Mouse (Mus musculus) gastrocnemius, postnatal 25 days (tissue): Measurements from ENCODE around the gene Abl2. TPM values are rescaled to one million over a fixed set of nuclear protein-coding genes. Genes with fewer than 3 reads are reported as not detected.
"Not testable (repeated sequence)": the region's sequence is repeated elsewhere in the genome, so short reads cannot be mapped to it uniquely, and the experiment has no call there.

Experiments
- DNase-seq: peaks from one replicate; pipeline ENCODE4 v3.0.0; 2022
- long read RNA-seq, 2 experiments: library from polyadenylated mRNA; stranded (forward); transcript quantifications; one replicate each; pipeline ENCODE4 v2.0.0; 2021
- total RNA-seq, 2 experiments: library from RNA; stranded (reverse); gene quantifications; 1 replicate in 1 of 2; 2 replicates in 1 of 2; pipeline ENCODE4 v1.2.3; 2021

Gene Abl2
- total RNA-seq, result 10 to 100 TPM; 15.6 to 17.3 TPM
- long read RNA-seq, experiment 1, partial matches to known transcripts, result 1 of 4 reads
- long read RNA-seq, experiment 1, other reads (novel, unspliced or antisense), result 3 of 4 reads
- long read RNA-seq, experiment 2, partial matches to known transcripts, result 0 of 7 reads
- long read RNA-seq, experiment 2, other reads (novel, unspliced or antisense), result 7 of 7 reads

DNA sequence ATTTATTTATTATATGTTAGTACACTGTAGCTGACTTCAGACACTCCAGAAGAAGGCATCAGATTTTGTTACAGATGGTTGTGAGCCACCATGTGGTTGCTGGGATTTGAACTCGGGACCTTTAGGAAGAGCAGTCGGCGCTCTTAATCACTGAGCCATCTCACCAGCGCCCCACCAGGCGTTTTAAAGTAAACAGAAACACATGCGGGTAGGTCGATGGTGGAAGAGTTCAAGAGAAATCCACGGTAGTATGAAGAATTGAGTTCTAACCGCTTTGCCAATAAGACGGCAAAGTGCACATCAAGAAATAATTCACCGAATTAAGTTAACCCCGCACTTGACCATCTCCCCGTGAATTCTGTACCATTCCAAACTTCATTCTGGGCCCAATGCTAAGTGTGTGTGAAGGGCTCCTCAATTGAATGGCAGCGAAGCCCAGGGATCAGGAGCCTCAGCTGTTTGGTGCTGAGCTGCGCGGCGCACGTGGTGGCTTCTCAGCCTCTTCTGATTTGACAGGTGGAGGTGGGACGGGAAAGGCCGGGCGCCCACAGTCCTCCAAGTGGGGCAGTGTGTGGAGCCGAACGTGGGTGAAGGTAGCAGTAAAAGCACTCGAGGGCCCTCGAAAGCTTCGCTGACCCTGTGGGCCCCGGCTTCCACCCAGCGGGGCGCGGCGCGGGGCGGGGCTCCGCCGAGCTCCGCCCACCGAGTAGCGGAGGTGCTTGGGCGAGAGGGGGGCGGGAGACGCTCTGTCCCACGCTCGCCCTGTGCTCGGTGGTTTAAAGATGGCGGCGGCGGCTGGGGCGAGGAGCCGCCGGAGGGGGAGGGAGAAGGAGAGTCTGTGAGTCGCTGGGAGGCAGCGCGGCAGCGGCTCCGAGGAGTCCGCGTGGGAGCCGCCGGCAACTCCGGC, at the start of gene Abl2:
TSS of gene Abl2 (plus strand) at position 763 of the 907 bp plus-strand sequence.
- peak; percentile 89 for DNase-seq

DNA sequence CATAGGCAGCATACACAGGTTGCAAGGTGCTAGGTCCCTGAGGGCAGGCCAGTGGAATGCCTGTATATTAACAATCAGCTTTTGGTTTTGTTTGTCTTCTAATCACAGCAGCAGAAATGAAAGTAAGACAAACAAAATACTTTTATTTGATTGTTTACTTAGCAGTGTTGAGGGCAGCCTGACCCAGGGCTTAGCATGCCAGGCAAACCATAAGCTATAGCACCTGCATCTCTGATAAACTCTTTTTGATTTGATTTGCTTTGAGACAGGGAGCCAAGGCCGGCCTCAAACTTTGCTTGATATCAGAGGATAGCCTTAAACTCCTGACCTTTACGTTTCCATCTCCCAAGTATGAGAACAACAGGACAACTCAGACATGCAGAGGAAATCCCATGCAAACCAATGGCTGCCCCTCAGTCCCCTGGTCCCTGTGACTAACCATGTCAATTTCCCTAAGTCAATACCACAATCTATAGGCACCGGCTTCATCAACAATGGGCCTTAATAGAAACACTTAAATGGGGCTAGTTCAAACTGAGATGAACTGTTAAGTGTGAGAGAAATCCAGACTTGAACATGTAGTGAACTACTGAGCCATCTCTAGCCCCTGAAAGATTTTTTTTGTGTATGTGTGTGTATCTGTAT, 38.3 kb upstream of the Abl2 start:
- no peak for DNase-seq

DNA sequence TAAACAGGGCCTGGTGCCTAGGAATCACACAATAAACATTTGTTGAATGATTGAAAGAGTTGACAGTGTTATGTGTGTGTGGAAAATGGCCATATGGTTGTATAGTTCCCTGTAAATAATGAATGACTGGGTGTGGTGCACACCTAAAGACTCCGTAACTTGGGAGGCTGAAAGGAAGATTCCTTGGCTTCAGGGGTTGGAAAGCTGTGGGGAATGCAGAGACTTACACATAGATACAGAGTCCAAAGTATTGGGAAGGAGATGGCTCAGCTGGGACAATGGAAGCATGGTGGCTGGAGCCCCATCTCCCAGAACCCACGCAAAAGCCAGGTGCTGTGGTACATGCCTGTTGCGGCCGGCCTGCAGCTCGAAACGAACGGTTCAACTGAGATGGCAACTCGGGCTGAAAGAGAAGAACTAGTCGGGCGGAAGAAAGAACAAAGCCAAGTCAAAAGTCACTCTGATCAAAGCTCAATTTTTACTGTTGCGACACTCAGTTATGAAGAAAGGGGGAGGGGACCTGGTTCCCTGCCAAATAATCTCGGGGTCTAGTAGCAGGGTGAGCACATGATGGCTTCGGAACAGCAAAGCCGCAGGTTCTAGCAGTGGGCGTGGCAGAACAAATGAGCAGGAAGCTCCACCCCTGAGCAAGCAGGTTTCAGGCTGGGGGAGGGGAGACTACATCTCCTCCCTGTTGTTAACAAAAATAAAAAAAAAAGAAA, 36.6 kb upstream of the Abl2 start:
- DNase-seq, result no peak

GRCm38 (mm10) chr1:156523842-156524241, 34.7 kb upstream of the Abl2 start, which contains the start of gene Gm10031:
Gm10031 (plus strand) TSS chr1:156524012.
- not testable (repeated sequence) for DNase-seq

DNA sequence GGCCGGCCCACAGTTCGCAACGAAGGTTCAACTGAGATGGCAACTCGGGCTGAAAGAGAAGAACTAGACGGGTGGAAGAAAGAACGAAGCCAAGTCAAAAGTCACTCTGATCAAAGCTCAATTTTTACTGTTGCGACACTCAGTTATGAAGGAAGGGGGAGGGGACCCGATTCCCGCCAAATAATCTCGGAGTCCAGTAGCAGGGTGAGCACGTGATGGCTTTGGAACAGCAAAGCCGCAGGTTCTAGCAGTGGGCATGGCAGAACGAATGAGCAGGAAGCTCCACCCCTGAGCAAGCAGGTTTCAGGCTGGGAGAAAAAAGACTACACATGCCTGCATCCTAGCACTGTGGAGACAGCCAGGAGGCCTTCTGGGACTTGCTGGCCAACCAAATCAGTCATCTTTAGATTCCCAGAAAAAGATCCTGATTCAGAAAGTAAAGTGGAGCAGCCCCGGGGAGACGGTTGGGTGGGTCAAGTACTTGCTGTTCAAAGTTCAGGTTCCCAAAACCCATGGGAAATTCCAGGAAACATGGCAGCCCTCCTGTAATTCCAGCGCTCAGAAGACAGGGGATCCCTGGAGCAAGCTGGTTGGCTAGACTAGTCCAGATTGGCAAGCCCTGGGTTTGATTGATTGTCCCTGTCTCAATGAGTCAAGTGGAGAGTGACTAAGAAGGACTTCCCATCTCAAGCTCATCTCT, 26.0 kb upstream of the Abl2 start:
- not testable (repeated sequence) for DNase-seq

DNA sequence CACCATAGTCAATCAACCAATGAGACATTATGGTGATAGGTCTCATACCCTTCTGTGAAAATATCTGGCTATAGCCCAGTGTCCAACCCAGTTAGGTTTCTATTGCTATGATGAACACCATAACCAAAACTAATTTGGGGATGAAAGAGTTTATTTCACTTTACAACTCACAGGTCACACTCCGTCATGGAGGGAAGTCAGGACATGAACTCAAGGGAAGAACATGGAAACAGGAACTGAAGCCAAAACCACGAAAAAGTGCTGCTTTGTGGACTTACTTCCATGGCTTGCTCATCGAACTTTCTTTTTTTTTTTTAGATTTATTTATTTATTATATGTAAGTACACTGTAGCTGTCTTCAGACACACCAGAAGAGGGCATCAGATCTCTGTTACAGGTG, 25.1 kb upstream of the Abl2 start:
- no peak for DNase-seq

DNA sequence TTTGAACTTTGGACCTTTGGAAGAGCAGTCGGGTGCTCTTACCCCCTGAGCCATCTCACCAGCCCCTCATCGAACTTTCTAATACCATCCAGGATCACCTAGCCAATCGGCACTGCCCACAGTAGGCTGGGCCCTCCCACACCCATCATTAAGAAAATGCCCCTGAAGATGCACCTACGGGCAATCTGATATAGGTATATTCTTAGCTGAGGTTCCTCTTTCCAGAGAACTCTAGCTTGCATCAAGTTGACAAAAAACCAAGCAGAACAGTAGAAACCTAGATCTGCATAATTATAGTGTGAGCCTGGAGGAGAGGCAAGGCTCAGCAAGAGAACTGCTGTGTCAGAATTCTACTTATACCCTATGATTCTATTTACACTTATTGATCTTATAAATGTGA, 24.7 kb upstream of the Abl2 start:
- no peak for DNase-seq

DNA sequence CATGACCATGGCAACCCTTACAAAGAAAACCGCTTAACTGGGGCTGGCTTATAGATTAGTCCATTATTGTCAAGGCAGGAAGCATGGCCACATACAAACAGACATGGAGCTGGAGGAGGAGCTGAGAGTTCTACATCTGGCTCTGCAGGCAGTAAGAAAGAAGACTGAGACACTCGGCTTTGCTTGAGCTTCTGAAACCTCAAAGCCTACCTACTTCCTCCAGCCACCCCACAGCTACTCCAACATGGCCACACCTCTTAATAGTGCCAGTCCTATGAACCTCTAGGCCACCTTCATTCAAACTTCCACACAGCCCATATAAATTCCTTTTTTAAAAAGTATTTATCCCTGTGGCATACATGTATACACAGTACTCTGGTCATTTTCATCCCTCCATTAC, 21.6 kb upstream of the Abl2 start:
- no peak for DNase-seq

- no peak for DNase-seq
These were observed 20.9 kb upstream of the Abl2 start for GRCm38 (mm10) chr1:156537701-156538100.

DNA sequence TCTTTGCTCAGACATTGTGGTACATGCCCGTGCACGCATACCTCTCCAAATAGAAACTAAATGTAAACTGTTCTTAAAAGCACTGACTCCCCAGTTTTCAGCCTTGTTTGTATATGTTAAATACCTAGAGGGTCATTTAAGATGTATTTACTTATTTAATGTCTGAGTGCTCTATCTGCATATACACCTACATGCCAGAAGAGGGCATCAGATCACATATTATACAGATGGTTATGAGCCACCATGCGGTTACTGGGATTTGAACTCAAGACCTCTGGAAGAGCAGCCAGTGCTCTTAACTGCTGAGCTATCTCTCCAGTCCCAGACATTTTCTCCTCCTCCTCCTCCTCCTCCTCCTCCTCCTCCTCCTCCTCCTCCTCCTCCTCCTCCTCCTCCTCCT, 20.2 kb upstream of the Abl2 start:
- DNase-seq, result no peak

GRCm38 (mm10) chr1:156539787-156540560, 18.6 kb upstream of the Abl2 start:
- no peak for DNase-seq

DNA sequence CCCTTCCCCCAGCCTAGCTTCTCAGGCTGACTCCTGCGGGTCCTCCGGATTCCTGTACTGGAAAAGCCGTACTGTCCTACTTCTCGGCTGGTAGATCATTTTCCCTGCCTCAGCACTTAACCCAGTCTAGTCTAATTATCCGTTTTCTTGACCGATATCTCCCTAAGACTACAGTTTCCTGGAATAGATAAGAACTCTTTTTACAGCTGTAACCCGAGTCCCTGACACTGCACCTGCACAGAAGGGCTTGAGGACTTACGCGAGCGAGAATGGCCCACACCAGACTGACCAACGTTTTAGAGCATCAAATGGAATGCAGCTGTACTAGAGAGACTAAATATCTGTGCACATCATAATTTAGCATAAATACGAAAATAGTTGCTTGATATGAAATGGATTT, 14.6 kb upstream of the Abl2 start:
- DNase-seq, result no peak

- peak; percentile 27 for DNase-seq
These were observed 509 bp downstream of the Abl2 start for GRCm38 (mm10) chr1:156558950-156559640.

DNA sequence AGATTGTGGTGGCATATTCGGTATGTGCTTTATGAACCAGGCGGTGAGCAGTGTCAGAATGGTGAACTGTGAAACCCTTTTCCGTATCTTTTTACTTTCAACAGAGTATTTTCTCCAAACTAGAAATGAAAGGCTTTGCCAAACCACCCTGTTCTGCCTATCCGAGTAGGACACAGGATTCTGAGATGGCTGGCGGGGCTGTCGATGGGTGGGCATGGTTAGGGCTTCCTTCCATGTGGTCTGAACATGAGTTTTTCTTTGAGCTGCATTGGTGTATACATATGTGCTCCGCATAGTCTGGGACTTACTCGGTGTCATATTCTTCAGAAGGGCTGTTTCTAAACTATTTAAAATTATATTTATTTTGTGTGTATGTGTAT, 1.0 kb downstream of the Abl2 start:
- DNase-seq, result no peak

DNA sequence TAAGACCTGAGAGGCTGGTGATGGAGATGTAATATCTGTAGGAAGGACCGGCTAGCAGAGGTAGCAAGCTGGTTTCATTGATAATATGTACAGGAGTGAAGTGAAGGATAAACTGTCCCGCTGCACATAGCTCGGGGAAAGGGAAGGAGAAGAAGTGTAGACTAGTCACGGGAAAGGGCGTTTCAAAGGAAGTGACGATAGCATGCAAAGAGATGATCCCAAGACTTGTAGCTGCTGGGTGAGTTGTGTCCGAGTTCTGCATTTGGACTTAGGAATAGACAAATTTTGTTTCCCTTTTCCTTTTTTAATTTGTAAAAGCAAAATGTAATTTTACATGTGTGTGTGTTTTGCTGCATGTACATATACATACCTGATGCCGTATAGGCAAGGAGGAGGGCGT, 1.9 kb downstream of the Abl2 start:
- DNase-seq, result no peak

DNA sequence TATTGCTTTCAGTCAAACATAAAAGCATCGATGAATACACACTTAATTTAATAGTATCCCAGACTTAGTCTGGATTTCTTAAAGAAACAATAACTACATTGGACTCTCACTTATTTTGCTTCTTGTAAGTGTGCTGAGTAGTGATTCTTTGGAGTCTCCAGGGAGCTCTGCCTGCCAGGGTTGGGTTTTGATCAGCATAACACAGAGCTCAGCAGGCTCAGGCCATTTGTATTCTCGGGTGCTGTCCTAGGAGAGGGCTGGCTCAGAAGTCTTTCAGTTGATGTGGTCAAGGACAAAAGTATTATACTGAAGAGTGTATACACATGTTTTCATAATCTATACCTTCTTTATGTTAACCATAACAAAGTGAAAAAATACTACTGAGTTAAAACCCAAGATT, 6.7 kb downstream of the Abl2 start:
- no peak for DNase-seq

GRCm38 (mm10) chr1:156566132-156566531, 7.5 kb downstream of the Abl2 start:
- no peak for DNase-seq

- no peak for DNase-seq
These were observed 11.0 kb downstream of the Abl2 start for GRCm38 (mm10) chr1:156569615-156570014.

DNA sequence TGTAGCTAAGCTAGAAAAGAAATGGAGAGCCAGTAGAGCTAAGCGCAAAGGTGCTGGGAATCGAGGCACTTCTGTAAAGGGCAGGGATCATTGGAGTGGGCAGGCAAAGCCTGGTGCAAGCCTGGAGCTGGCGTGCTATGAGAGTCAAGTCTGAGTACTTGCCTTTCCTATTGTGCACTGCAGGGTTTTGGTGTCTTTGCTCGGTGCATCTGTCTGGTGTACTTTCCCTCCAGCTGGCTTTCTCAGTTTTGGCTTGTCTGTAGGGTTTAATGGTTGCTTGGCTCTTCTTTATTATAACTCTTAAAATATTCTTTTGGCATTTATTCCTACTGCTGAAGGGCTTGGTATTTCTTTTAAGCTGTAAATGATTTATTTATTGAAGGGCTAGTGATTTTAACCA, 14.4 kb downstream of the Abl2 start:
- no peak for DNase-seq

DNA sequence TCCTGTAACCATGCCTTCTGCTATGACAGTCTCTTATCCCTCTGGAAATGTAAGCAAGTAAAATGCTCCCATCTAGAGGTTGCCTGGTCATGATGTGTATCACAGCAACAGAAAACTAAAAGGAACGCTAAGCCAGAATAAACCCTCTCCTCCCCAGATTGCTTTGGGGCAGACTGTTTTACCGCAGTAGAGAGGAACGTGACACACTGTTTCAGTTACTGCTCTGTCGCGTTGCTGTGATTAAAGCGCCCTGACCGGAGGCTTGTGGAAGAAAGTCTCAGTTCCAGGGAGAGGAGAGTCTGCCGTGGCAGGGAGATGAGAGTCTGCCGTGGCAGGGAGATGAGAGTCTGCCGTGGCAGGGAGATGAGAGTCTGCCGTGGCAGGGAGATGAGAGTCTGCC, 22.6 kb downstream of the Abl2 start:
- no peak for DNase-seq
